Mouse (Mus musculus): ENCODE measurements at regions not wholly inside any gene's neighbourhood (a gene's known extent, or its start where the extent isn't known, plus 50 kb on each side); places are given as distances from the start of the nearest gene placed in this dataset.

DNA sequence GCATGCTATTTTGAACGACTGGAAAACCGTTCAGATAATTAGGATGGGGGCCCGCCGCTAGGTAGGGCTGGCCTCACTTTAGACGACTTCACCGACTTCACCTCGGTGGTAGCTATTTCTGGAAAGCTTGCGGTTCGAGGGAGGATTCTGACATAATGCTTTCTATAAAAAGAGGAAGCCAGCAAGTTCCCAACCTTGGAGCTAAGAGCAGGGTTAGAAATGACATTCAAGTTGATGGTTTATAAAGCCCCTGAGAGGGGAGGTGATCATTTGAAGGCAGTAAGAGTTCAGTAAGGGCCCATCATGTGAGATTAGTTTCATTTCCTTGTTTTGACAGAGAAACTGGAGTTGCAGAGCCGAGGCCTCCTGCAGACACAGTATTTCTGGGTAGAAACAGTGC lies 164.8 kb downstream of the Ackr3 start:
- TF ChIP-seq ZNF384 (IDR thresholded peaks at IDR 0.05; ENCODE audit: low read depth, low read length) (no peak), MAFK (IDR thresholded peaks at IDR 0.05; ENCODE audit: insufficient read depth, low read depth, low read length) (no peak), HCFC1 (IDR thresholded peaks at IDR 0.05; ENCODE audit: borderline replicate concordance, insufficient read depth, low read length) (no peak), ZC3H11A (IDR thresholded peaks at IDR 0.05; ENCODE audit: borderline replicate concordance, low read depth, low read length) (no peak), CHD2 (IDR thresholded peaks at IDR 0.05; ENCODE audit: low read depth, low read length) (no peak)
